Mouse (Mus musculus): Measurements from ENCODE around the gene Rpl3.

DNA sequence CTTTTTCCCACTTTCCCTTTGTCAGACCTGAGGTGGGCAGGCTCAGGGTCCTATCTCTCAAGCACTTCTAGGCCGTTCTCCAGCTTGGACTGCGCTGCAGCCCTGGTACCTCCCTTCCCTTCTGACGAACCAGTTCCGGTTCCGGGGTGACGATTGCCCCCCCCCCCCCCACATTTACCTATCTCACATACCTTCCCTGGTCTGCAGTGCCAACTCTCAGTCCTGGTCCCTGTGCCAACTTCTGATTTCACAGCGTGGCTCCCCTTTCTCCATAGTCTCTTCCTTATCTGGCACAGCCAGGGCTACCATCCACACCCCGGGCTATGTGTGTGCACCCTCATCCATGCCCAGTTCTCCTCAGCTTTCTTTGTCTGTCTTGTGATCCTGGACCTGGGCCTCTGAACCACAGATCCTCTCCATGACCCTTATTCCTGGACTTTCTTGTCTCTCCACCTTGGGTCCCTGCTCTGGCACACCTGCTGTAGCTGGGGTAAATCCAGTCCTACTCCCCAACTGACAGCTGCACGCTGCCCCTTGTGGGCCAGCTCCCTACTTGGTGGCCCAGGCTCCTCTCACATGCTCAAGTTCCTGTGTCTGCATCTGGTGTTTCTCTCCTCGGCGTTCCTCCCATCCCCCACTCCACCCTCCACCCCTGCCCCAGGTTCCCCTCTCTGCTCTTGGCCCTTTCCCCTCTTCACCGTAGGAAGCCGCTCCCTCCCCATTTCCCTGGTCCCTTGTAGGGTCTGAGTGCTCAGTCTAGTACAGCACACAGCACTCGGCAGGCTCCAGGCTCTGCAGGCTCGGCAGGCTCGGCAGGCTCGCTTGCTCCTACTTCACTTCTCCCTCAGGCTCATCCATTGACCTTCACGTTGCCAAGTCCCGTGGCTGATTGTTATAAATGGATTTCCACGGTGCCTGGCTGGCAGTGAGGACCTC, 5.5 kb upstream of the Rpl3 start:
- TF ChIP-seq CTCF (IDR thresholded peaks at IDR 0.05; ENCODE audit: extremely low read depth, insufficient read depth, low read length): no peak
- no peak for TF ChIP-seq POLR2A (IDR thresholded peaks at IDR 0.05; ENCODE audit: extremely low read depth, insufficient read depth, low read length)
